ENCODE assay signal across 16 mouse cellular contexts in genomic region chr6:98584541-98584940, GRCm38 (mm10).
"Had no signal": no experiment of that assay in that cellular context is flagged by ENCODE, and none has a peak within 500 bp of the region (broad histone marks: within the 10 kb centered on the region; RNA-seq: fewer than 3 reads in every experiment).

No protein-coding gene starts in this region.

- H3K9ac ChIP-seq: neural tube, embryonic 13.5 days; neural tube, embryonic 15.5 days; stomach, embryonic 15.5 days had no signal

- H3K27me3 ChIP-seq: neural tube, embryonic 13.5 days; neural tube, embryonic 15.5 days; stomach, embryonic 15.5 days had no signal

- H3K36me3 ChIP-seq: neural tube, embryonic 13.5 days; neural tube, embryonic 15.5 days; stomach, embryonic 15.5 days had no signal

- H3K4me2 ChIP-seq: neural tube, embryonic 13.5 days; neural tube, embryonic 15.5 days; stomach, embryonic 15.5 days had no signal

- DNase-seq: retina, postnatal 1 day; right cerebral cortex, adult 18-20 months; right cerebral cortex, postnatal 14 days; right cerebral cortex, postnatal 25 days; right cerebral cortex, postnatal 4 days; spleen, adult 18-20 months; thymus, adult 18-20 months; thymus, adult 2 months; thymus, postnatal 14 days; thymus, postnatal 25 days; thymus, postnatal 36 days; thymus, postnatal 4 days had no signal

- H3K4me1 ChIP-seq: neural tube, embryonic 15.5 days had no signal

- H3K9me3 ChIP-seq: neural tube, embryonic 13.5 days; neural tube, embryonic 15.5 days; stomach, embryonic 15.5 days had no signal

- H3K27ac ChIP-seq: neural tube, embryonic 13.5 days; neural tube, embryonic 15.5 days; stomach, embryonic 15.5 days; stomach, postnatal 0 days had no signal

- H3K4me3 ChIP-seq: neural tube, embryonic 13.5 days; neural tube, embryonic 15.5 days; stomach, embryonic 15.5 days had no signal
